Mouse (Mus musculus): ENCODE measurements around the gene Myo1d.
"Not testable (repeated sequence)": the region's sequence is repeated elsewhere in the genome, so short reads cannot be mapped to it uniquely, and the experiment has no call there.

Gene Myo1d

DNA sequence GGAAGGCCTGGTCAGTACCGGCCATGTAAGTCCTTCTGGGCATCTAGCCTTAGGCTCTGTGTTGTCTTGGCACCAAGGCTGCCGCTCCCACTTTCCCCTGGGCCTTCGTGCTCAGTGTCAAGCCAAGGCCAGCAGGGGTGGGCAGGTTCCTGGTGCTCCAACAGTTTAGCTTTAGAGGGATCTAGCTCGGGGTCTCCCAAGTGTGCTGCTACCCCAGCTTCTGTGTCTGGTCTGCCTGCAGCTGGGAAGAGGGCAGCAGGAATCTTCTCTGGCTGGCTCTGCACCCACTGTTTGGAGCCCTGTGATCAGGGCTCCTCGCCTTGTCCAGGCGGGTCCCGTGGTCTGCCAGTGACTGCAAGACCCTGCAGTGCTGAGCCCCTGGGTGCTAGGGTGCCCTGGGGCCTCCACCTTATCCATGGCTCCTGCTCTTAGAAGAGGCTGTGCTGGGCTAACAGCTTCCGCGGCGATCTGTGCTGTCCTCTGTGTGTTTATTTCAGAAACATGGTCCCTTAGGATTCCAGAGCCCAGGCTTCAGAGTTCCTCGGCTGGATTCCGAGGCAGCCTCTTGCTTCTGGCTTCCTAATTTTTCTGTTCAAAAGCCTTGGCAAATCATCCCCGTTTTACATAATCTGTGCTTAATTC lies 298.3 kb downstream of the Myo1d start:
- no peak for DNase-seq (ENCODE audit: low spot score in 2 of 2)

DNA sequence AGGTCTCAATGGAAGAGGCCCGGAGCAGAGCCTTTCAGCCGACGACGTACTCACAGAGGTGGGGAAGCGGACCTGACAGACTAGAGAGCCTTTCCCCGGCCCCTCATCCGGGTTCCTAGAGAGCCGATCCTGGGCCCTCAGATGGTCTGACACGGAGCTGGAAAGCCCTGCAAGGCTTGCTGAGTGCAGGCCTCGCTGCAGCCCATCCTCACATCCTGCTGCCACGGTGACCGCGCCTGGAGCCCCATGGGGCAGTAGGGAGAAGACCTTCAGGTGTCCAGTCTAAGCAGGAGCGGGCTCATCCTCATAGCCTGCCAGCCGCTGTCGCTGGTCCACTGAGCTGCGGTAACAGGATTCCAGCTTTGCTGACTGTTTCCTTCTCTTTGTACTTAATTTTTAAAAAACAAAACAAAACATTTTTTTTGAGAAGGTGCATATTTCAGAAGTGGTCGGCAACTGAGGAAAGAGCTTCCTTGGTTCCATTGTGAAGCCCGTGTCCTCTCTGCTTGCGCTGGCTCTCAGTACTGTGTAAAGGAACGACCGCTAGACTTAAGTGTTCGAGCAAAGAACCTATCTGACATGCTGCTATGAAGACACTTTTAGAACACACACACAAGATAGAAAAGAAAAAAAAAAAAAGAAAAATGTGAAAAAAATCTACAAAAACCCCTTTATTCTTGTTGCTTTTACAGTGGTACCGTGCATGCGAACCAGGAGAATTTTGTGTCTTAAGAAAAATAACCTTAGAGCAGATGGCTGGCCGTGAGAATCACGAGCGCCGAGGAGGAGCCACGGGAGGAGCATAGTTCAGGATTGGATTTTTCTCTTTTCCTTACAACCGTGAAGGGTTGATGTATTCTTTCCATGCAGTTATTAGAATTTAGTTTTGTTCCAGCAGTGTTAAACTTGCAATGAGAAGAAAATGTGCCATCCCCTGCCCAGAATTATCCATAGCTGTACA lies 299.6 kb downstream of the Myo1d start:
- DNase-seq (ENCODE audit: low spot score in 2 of 2): no peak

DNA sequence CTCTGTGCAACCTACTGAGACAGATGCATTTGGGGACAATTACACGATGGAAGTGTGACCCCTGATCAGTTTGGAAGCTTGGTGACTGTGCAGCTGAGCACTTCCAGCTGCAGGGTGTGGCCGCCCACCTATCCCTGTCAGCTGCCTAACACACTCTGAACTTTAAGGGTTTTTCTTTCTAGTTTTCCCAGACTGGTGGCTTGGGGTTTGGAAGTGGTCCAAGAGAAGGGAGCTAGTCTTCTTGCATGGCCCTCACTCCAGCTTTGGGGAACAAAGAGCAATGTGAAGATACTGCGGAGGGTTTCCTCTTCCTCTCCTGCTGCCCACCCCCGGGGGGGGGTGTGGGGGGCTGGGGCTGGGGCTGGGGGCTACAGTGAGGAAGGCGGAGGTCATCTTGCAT lies 300.4 kb downstream of the Myo1d start:
- no peak for DNase-seq (ENCODE audit: low spot score in 2 of 2)

DNA sequence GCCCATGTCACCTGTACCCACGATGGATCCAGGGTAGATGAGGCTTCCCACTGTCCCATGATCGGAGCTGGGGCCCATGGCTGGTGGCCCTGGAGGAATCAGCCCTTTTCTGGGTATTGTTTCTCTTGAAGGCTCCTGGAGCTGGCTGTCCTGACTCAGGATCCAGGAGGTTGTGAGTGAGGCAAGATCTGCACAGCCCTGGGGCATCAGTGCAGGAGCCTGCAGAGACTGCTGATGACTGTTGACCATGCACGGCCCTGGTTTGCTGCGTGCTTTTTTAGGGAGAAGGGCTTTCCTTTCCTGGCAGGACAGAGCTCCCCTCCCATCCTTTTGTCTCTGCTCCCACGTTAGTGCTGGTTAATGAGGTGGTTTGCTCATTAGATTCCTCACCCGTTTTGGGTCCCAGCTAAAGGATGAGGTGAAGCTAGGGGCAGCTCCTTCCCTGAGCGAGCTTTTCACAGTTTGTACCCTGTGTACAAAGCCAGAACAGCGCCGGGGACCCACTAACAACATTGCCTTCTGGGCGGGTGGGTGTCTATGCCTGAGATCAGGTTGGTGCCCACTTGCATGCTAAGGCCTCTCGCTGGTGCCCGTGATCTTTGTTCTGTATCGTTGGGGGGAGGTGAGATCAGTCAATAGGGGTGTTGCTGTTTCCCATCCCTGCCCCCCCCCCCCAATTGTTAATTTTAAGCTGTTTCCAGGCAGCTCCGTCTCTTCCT lies 301.0 kb downstream of the Myo1d start:
- no peak for DNase-seq (ENCODE audit: low spot score in 2 of 2)

DNA sequence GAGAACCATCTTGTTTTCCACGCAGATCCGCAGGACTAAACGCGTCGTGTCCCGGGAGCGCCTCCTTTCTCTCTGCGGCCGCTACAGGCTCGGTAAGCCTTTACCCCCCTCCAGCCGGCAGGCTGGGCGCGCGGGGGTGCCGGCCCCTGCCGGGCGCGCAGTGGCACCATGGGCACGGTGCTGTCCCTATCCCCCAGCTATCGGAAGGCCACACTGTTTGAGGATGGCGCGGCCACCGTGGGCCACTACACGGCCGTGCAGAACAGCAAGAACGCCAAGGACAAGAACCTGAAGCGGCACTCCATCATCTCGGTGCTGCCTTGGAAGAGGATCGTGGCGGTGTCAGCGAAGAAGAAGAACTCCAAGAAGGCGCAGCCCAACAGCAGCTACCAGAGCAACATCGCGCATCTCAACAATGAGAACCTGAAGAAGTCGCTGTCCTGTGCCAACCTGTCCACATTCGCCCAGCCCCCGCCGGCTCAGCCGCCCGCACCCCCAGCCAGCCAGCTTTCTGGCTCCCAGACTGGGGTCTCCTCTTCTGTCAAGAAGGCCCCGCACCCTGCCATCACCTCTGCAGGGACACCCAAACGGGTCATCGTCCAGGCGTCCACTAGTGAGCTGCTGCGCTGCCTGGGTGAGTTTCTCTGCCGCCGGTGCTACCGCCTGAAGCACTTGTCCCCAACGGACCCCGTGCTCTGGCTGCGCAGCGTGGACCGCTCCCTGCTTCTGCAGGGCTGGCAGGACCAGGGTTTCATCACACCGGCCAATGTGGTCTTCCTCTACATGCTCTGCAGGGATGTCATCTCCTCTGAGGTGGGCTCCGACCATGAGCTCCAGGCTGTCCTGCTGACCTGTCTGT lies 302.3 kb downstream of the Myo1d start:
- DNase-seq (ENCODE audit: low spot score in 2 of 2): peak; percentile 22 to 42

DNA sequence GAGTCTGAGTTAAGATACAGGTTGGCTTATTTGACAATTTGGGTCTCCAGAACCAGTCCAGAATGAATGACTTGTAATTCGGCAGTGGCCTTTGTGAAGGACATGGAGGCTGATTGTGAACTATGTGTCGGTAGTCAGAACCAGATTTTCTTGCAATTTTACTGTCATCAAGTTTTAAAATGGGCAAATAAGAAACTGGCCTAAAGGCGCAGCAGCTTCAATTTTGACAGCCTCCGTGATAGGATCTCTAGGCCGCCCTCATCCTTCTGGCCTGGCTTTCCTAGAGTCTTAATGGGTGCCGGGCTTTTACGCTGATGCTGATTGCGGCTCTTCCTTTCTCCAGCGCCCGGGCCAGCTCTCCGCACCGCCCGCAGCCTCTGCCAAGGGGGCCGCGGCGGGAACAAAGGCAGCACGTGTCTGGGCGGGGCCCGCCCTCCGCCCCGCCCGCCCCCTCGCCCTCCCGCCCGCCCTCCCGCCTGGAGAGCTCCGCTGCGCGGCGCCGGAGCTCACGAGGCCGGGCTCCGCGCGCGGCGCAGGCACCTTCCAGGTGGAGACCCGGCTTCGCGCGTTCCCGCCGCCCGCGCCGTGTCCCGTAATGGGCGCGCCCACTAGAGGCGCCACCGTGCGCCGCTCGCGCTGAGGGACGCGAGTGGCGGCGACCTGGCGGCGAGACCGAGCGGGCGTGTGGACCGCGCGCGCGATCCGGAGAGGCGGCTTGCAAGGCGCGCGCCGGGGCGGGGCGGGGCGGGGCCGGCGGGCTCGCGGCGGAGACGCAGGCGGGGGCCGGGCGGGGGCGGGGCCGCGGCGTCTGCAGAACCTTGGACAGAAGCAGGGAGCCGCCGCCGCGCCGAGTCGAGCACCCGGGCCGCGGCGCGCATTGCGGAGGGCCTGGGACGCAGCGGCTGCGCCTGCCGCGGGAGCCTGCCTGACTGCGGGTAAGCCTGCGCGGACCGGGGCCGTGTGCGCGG lies 303.3 kb downstream of the Myo1d start, which contains the start of gene Cdk5r1:
Gene Cdk5r1 (plus strand): TSS at position 802 of the 968 bp plus-strand sequence.
- DNase-seq (ENCODE audit: low spot score in 2 of 2): peak; percentile 90 to 95

DNA sequence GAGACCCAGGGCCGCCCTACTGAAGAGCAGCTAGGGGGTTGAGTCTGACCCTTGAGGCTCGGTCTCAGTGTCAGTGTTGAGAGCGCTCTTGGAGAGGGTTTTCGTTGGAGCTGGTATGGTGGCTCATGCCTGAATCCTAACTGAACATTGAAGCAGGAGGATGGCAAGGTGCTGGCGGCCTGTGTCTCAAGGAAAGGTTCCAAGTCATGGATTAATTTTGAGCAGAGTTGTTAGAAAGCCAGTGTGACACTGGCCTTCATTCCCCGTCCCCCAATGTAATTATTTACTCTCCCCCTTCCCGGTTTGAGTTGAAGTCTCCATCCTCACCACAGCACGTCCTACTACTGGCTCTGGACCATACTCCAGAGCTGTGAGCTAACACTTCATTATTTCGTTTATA lies 304.3 kb downstream of the Myo1d start:
- no peak for DNase-seq (ENCODE audit: low spot score in 2 of 2)

DNA sequence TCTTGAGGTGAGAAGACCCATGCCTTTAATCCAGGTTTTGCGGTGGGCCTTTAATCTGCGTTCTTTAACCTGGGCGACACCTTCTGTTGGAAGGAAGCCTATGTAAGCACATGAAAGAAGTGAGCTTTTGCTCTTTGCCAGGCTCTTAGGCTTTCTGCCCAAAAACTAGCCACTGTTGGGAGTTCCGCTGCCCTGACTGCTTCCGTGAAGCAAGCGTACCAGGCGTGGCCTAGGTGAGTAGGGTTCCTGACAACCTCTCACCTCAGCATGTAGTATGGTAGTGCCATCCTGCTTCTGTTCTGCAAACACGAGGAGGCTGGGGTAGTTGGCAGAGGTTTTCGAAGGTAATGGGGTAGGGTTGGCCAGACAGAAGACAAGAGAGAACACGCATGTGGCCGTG lies 305.0 kb downstream of the Myo1d start:
- DNase-seq (ENCODE audit: low spot score in 2 of 2): no peak

DNA sequence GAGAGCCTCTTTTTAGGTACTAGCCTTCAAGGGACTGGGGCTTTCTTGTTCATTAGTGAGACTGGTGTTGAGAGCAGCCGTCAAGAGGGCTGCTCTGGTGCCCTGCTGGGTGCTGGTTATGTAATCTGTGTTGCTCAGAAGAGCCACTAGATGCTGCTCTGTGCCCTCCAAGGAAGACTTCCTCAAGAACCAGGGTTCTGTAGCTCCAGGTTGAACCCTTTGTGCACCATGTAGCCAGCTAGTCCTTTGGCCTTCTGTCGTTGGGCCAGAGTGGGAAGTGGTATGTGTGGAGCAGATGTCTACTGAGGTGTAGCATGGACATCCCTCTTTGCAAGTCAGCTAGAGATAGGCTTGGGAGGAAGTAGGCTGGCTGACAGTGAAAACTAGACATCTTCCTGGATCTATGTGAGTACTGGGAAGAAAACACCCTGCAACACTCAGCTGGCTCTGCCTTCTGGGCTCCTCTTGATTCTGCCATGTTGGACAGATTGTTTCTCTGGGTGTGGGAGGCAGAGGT lies 305.6 kb downstream of the Myo1d start:
- DNase-seq (ENCODE audit: low spot score in 2 of 2): no peak

DNA sequence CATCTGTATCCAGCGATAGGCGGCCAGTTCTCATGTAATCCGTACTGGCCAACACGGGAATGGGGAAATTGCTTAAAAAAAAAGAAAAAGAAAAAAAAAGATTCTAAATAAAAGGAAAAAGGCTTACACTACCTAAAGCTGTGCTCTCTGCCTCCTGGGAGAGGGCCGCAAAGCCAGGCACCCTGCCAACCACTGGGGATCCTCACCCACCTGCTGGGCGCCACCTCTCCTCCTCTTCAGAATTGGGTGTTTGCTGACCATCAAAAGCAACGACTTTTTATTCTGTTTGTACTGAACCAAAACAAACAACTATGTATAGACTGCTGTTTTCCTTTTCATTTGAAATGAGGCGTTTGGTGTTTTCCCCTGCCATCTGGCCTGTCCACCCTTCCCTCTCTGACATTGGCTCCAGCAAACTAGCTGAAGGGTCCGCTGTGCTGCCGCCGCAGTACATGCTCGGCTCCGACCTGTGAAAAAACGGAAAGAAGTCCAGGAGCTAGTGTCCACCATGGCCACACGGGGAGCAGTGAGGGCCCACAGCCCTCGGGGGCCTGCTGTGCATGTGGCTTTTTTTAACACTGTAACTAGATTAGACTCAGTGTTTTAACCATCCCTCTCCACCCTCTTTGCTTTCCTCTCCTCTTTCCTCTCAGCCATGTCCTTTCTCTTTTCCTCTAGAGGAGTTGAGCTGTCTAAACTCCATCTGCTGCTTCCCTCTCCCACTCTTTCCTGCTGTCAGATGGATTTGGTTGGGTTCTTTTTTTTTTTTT lies 307.8 kb downstream of the Myo1d start:
- no peak for DNase-seq (ENCODE audit: low spot score in 2 of 2)

DNA sequence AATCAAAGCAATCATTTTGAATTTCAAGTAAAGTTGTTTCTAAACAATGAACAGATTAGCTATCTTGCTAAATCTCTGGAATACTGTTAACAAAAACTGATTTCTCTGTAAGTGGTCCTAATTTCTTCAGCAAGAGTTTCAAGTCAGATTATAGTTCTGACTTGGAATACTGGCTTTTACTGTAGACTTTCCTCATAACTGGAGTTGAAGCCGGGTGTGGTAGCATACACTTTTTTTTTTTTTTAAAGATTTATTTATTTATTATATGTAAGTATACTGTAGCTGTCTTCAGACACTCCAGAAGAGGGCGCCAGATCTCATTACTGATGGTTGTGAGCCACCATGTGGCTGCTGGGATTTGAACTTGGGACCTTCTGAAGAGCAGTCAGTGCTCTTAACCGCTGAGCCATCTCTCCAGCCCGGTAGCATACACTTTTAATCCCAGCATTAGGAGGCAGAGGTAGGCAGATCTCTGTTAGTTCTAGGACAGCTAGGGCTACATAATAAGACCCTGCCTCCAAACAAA lies 316.2 kb downstream of the Myo1d start:
- not testable (repeated sequence) for DNase-seq (ENCODE audit: low spot score in 2 of 2)

DNA sequence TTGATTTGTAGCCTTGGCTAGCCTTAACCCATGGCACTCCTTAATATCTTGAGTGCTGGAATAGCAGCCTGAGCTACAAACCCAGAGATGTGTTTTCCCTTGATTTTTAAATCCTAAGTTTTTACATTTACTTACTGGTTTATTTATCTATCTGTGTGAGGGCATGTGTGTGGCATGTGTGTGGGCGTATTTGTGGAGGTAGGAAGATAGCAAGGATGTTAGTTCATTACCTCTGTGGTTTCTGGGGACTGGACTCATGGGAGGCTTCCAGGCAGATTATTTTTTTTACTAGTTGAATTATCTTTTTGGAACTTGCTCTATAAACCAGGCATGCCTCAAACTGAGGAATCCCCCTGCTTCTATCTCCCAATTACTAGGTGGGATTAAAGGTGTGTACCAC lies 326.6 kb downstream of the Myo1d start:
- DNase-seq (ENCODE audit: low spot score in 2 of 2): no peak

DNA sequence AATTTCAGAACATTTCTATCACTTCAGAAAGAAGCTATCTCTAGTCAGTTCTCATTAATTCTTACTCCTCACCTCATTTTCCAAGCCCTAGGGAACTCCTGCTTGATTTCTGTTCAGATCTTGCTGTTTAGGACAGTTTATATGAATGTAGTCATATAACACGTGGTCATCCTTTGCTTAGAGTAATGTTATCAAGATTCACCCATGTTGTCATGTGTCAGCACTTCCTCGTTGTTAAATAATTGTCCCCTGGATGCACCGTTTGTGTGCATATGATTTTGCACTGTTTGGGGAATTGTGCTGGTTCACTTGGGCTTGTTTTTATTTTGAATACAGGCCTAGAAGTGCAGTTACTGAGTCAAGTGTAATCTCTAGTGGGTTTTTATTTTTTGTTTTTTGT lies 327.6 kb downstream of the Myo1d start:
- no peak for DNase-seq (ENCODE audit: low spot score in 2 of 2)

DNA sequence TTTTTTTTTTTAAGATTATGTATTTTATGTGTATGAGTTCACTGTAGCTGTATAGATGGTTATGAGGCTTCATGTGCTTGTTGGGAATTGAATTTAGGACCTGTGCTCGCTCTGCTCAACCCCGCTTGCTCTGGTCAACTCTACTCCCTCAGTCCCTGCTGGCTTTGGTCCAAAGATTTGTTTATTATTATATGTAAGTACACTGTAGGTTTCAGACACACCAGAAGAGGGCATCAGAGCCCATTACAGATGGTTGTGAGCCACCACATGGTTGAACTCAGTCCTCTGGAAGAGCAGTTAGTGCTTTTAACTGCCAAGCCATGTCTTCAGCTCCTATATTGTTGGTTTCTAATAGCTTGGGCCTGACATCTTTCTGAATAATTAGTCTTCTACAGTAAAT lies 330.0 kb downstream of the Myo1d start:
- no peak for DNase-seq (ENCODE audit: low spot score in 2 of 2)

DNA sequence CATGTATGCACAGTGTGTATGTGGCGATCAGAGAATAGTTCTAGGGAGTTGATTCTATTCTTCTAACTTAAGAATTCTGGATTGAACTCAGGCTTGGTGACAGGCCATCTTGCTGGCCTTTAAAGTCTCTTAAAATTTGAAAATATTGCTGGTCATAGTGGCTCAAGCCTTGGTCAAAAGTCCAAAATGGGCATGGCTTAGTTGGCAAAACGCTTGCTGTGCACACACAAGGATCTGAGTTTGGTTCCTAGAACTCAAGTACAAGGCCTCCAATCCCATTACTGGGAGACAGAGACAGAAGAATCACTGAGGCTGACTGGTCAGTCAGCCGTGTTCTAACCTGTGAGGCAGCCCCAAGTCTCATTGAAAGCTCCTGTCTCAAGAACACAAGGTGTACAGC lies 332.9 kb downstream of the Myo1d start:
- DNase-seq (ENCODE audit: low spot score in 2 of 2): no peak

Measured in thymus, postnatal 10 days (tissue).